Mouse (Mus musculus): ENCODE results near the gene Soat2.

Soat2 gene

DNA sequence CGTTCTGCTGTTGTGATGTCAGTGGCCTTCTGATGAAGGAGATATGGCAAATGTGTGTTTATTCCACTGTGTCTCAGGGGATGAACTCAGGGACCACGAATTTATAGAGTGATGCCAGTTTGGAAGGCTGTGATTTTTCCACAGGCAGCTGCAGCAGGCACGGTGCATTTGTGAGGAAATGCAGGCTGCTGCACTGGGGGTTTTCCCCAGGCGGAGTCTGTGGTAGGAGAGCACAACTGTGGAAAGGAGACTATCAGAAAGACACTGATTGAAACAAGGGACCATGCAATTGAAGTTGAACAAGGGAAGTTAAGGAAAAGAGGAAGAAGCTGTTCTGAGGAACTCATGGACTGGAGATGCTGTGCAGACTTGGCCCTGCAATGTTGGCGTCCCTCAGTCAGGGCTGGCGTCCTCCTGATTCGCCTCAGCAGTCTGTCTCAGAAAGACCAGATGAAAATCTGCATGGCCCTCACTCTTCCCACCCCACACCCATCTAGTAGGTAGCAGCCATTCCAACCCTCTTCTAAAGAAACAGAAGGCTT is 42.0 kb downstream of the Soat2 start:
- DNase-seq = no peak

- no peak for DNase-seq
These were observed 42.6 kb downstream of the Soat2 start for GRCm38 (mm10) chr15:102192820-102193386.

DNA sequence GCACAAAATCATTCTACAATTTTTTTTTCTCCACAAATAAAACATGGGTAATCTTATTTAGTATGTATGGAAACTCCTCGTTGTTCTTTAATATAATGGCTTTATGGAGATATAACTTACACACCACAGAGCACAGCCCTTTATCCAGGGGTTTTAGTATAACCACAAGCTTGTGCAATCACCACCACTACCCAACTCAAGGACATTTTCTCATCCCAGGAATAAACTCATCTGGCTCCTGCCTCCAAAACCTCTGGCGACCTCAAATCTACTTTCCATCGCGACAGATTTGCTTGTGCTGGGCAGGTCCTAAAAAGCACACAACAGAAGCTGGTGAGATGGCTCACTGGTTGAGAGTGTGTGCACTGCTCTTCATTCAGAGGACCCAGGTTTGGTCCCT is 43.3 kb downstream of the Soat2 start:
- DNase-seq = no peak

- DNase-seq = no peak
These were observed 44.1 kb downstream of the Soat2 start for GRCm38 (mm10) chr15:102194439-102194838.

DNA sequence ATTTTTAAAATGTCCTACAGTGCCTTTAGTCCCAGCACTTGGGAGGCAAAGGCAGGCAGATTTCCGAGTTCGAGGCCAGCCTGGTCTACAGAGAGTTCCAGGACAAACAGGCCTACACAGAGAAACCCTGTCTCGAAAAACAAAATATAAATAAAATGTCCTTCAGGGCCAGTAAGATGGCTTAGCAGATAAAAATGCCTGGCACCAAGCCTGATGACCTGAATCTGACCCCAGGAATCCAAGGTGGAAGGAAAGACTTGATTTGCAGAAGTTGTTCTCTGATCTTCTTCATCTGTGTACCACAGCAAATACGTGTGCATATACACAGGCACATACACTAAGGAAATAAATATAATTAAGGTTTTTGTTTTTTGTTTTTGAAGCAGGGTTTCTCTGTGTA is 45.0 kb downstream of the Soat2 start:
- DNase-seq = no peak

DNA sequence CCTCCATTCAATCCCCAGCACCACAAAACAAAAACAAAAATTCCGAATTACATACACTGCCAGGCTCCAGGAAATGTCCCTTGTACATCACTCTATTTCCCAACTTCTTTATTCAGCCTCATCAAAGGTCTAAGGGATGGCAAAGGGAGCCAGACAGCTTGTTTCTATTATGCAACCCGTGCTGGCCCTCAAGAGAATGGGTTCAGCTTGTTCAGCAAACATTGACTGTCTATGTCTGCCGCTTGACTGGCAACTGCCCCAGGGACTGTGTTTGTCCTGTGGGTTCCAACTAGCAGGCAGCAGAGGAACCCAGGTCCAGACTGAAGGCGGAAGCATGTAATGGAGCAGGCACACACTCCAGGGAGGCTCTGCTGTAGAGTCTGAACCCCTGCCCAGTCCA is 48.5 kb downstream of the Soat2 start:
- no peak for DNase-seq

DNA sequence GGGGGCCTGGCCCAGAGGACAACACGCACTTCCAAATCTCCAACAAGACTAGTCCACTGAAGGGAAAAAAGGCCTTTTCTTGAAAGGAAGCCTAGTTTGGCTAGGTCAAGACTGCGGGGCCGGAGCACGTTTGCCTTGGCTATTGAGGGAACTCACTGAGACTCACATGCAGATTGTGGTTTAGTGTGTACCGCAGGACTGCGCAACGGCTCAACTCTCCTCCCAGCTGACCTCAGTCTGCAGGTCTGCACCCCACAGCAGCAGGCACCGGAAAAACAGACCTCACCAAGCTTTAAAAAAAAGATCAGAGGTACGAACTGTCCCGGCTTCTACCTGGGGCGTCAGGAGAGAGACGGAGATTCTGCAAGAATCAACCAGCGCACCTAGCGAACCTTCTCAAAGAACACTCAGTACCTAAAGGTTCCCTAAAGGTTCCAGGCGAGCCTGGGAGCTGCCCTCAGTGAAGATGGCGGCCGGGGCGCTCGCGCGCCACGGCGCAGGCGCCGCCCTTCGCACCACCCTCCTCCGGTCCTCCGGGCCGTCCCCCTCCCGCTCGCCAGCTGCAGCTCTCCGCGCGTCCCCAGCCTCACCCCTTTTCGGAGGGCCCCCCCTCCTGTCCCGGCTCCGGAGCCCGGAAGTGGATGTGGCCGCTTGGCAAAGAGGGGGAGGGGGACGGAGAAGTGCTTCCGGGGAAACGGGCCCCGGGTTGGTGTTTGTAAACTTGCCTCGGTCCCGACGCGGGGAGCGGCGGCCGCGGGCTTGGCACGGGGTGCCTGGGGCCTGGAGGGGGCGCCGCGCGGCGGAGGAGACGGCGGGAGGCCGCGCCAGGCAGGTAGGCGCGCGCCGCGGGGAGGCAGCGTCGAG is 52.9 kb downstream of the Soat2 start, which contains the start of gene Zfp740:
Zfp740 (plus strand) TSS at position 279 of the 864 bp plus-strand sequence.
- DNase-seq = peak; percentile 100

- peak; percentile 97 for DNase-seq
These were observed 53.6 kb downstream of the Soat2 start for GRCm38 (mm10) chr15:102203835-102204381.

- no peak for DNase-seq
These were observed 54.6 kb downstream of the Soat2 start, which contains the start of gene Csad for GRCm38 (mm10) chr15:102204674-102205505. Gene Csad, minus strand, starts transcription at chr15:102204724.

DNA sequence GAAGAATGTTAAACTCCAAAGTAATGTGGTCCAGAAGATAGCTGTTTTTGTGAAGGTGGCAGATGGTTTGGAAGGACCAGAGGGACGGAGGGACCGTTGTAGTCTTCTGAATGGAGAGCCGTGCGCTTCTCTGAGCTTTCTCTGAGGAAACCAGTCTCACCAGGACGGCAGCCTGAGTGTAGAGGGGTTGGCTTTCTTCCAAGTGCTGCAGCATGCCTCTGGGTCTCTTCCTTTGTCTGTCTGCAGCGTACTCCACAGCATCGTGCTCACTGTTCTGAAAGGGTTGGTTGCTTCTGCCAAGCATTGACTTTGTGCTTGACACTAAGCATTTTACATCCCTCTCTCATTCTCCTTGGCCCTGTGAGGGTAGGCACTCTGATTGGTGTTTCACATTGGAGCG is 55.5 kb downstream of the Soat2 start:
- DNase-seq = no peak

GRCm38 (mm10) chr15:102207351-102207750 is 57.0 kb downstream of the Soat2 start:
- DNase-seq = no peak

DNA sequence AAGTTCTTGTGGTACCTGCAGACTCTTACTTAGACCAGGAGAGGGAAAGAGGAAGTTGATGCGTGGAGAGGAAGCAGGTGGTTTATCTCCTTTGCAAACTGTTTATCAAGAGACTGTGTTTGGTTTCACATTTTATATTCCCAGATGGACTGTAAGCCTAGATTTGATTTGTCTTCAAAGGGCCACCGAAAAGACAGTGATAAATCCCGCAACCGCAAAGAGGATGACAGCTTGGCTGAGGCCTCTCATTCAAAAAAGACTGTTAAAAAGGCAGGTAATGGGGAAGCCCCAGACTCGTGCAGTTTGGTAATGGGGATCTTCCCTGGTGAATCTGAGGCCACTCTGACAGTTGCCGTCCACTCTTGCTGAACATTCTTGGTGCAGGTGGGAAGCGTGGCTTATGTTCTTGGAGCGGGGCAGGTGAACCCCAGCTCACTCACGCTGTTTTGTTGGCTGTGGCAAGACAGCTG is 57.8 kb downstream of the Soat2 start:
- DNase-seq = no peak

DNA sequence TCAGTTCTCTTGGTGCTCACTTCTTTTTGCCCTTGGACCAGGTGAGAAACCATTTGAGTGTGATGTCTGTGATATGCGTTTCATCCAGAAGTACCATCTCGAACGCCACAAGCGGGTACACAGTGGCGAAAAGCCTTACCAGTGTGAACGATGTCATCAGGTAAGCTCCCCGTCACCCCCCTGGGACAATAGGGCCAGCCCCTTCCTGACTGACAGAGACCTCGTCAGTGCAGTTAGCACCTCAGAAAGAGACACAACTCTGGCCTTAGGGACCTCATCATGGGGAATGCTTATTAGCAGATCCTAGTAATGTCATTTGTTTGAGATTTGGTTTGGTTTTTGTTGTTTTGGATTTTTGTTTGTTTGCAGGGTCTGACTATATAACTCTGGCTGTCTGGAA is 58.8 kb downstream of the Soat2 start:
- no peak for DNase-seq

DNA sequence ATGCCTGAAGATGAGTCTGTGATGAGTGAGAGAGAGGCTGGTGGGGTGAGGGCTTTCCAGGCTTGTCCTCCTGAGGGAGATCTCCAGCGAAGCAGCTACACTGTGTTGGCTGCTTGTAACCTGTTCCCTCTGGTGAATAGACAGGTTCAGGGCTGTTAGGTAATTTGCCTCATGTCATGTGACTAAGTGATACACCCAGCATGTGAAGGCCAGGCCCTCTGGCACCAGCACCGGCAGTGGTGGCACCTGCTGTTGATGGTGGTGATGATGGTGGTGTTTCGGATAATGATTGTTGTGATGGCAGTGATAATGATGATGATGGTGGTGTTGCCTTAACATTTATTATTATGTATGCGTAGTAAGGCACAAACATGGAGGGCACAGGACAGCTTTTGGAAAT is 60.5 kb downstream of the Soat2 start:
- DNase-seq = no peak

GRCm38 (mm10) chr15:102211895-102212294 is 61.6 kb downstream of the Soat2 start:
- DNase-seq = no peak

All from heart, adult 11 months (tissue).